Mouse (Mus musculus) thymus, postnatal 36 days (tissue): Measurements from ENCODE around the gene Slc22a30.
"Not testable (repeated sequence)": the region's sequence is repeated elsewhere in the genome, so short reads cannot be mapped to it uniquely, and the experiment has no call there.

Source experiments
- DNase-seq, 2 experiments: peaks; one replicate each; pipeline ENCODE4 v3.0.0; 2022; ENCODE audit warnings: mixed read lengths in 2 of 2

Slc22a30 gene

GRCm38 (mm10) chr19:8405011-8405410 is at the start of gene Slc22a30:
Gene Slc22a30, minus strand, starts transcription at chr19:8405111.
- not testable (repeated sequence) for DNase-seq

DNA sequence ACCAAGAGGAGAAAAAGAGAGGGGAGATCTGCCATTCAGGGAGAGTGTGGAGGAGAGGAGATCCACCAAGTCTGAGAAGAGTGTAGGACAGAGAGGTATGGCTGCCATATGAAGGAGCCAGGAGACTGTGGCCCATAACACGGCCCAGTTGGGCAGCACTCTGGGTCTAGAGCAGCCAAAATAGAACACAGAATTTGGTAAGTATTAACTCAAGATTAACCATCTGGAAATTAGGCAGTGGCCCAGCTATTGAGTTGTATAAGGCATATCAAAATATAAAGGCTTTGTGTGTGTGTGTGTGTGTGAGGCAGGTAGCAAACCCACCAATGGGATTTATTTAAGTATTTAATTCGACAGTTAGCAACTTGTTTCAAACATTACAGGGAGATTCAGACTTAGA is 43.4 kb upstream of the Slc22a30 start:
- no peak for DNase-seq

GRCm38 (mm10) chr19:8447516-8447915 is 42.6 kb upstream of the Slc22a30 start:
- DNase-seq, result no peak

- DNase-seq, result no peak
Measured at GRCm38 (mm10) chr19:8431051-8431662, 26.2 kb upstream of the Slc22a30 start.

GRCm38 (mm10) chr19:8407290-8408021 is 2.5 kb upstream of the Slc22a30 start:
- not testable (repeated sequence) for DNase-seq
